Mouse (Mus musculus): ENCODE data around the gene Gtsf1l.
"Not testable (repeated sequence)": the region's sequence is repeated elsewhere in the genome, so short reads cannot be mapped to it uniquely, and the experiment has no call there.

Gtsf1l gene

DNA sequence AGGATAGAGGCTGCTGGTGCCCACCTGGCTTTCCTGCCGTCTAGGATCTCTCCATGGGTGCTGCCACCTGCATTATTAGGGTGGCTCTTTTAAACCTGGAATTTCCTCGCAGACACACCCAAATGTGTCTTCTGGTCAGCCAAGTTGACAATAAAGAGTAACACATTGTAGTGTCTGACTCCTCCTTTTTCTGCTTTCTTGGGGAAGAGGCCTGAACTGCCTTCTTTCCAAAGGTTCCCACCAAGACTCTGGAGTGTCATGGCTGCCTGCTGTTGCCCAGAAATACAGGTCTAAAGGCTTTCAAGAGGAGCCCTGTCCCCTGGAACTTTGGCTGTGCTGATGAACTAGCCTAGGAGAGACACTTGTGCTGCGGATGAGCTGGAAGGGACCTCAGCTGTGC, 3.1 kb downstream of the Gtsf1l start:
- DNase-seq = no peak

DNA sequence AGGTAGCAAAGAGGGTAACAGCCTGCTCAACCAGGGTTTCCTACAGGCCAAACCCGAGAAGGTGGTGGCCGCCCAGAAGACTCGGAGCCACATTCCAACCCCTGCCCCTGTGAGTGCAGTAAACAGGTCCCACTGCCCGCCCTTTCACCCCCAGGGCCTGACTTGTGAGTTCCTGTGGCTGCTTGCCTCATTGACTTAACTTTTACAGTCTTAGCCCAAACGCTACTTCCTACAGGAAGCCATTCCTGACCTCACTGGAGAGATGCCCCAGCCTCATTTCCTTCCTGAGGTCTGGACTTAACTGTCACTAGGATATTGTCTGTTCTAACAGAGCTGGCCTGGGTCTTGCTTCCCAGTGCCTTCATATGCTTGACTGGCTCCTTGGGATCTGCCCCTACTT, 5.1 kb downstream of the Gtsf1l start:
- DNase-seq = no peak

DNA sequence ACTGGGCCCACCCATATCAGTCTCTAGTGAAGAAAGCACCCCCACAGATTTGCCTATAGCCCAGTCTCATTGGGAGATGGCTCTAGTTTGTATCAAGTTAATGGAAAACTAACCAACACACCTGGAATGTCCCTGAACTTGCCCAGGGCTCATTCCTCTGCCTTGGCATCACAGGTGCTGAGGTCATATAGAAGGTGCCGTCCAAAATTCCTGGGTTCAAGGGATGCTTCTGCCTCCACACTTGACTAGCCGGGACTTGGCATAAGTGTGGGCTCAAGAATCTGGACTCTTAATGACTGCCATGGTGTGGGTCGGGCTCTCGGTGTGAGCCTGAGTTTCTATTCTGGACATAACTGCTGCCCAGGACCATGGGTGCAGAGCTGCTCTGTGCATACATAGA, 8.6 kb downstream of the Gtsf1l start:
- no peak for DNase-seq

DNA sequence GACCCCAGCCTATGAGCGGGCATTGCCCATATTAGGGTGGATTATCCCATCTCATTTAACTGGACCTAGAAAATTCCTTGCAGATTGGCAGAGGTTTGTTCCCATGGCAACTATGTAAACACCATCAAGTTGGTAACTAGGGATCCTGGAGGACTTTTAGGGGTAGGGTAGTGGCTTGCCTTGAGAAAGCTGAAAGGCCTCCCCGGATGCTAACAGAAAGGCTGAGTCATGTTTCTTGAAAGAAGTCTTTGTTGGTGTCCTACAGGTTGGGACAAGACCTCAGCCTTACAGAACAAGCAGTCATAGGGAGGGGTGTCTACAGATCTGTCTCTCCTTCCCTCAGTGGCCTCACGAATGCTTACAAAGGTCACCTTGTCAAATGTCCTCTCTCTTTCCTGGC, 12.4 kb downstream of the Gtsf1l start:
- no peak for DNase-seq

DNA sequence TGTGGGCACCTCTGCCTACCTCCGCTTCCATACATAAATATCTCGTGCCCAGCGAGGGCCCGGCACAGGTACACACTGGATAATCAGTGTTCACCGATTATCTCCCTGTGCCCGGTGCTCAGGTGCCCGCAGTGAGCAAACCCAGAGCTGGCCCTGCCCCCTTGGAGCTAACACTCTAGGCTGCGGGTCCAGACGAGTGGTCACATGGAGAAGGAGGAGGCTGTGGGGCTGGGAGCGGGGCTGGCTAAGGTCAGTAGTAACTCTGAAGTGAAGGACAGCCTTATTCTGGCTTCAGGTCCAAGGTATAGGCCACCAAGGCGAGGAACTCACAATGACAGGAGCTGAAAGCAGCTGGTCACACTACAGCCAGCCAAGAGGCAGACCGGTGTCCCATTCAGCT, 12.8 kb downstream of the Gtsf1l start:
- no peak for DNase-seq

DNA sequence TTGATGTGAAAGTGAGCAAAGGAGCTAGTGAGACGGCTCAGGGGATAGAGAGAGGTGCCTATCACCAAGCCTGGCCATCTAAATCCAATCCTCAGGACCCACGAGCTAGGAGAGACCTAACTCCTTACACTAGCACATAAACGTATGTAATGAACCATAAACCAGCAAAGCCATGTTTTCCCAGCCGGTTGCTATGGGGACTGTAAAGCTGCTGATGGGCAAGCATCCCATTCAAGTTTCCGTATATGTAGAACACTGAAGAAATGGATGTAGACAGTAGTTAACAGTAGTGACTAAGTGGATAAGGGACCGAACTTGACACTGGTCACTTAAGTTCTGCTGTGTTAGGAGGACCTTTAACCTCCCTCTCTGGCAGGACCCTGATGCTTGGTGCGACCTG, 13.6 kb downstream of the Gtsf1l start:
- no peak for DNase-seq

DNA sequence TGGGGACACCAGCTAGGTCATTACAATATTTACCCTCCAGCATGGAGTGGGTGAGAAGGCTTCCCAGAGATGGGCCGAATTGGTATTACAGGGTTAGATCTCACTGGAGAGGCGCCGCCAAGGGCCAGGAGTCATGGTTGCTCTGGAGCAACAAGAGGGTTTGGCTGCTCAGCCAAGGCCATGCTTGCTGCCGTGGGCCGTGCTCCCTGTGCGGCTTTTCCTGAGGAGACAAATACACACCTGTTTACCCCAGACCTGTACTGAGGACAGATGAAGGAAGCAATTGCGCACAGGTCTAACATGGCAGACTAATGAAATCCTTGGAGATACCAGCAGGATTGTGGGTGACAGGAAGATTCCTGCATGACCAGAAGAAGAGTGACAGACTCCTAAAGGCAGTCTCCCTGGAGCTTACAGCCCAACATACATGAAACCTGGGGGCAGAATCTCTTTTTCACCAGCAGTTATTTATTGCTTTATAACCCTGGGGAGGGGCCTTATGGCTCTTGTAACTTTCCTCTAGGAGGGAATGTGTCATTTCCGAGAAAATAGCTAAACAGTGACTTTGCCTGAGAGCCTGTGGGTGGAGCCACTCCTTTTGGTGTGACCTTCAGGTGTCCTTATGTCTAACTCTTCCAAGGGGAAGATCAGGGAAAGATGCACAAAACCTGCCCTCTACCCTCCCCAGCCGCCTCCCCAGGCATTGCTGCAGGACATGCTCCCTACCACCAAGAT, 14.5 kb downstream of the Gtsf1l start:
- no peak for DNase-seq

DNA sequence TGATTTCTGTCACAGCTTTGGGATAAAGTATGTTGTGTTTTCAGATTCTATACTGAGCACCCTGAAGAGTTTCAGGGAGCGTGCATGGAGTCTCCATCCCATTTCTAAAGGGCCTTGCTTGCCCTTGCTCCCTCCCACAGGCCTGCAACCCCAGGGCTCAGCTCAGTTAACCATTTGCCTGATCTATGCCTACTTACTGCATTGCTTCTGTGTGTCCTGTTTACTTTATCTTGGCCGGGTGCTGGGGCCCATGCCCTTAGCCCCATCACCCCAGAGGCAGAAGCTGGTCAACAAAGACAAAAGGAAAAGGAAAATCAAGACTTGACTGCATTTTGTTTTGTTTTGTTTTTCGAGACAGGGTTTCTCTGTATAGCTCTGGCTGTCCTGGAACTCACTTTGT, 16.1 kb downstream of the Gtsf1l start:
- no peak for DNase-seq

DNA sequence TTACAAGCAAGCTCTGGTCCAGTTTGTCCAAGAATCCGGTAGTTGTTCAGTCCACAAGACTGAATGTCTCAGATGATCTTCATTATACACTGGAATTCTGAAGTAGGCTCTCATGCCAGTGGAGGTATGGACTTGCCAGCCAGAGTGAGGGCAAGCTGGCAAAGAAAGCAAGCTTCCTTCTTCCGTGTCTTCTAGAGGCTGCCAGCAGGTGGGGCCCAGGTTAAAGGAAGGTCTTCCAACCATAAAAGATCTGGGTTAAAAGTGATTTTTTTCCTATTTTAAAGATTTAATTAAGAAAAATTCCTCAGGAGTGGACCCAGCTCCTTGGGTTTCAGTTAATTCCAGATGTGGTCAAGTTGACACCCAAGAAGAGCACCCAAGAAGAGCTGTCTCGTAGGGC, 17.4 kb downstream of the Gtsf1l start:
- DNase-seq = no peak

DNA sequence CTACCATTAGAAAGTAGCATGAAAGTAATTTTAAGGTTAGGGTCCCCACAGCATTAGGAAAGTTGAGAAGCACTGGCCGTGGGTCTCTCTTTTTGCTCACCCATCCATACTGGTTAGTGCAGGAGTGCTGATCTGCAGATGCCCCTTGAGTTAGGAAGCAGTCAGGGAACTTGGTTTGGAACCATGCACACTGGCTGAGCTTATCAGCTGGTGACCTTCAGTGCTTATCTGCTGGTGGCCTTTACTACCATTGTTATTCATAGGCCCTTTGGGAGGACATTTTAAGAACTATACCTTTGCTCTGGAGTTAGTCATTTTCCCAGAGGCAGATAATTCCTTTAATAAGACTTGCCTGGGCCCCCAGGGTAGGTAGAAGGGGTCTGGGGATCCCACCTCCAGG, 20.4 kb downstream of the Gtsf1l start:
- DNase-seq = no peak

DNA sequence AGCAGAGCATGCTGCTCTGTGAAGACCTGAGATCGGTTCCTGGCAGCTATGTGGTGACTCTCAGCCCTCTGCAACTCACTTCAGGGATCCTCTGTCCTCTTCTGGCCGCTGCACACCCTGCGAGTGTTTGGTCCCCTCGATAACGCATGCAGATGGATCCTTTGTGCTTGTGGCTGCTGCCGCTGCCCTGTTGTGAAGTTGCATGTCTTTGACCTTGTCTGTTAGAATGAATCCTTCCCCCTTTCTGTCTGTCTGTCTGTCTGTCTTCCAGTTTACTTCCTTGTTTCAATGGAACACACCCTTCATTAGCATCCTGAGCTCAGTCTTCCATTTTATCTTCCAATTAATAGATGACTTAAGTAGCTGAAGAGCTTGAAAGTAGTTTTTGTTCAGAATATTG, 21.3 kb downstream of the Gtsf1l start:
- no peak for DNase-seq

DNA sequence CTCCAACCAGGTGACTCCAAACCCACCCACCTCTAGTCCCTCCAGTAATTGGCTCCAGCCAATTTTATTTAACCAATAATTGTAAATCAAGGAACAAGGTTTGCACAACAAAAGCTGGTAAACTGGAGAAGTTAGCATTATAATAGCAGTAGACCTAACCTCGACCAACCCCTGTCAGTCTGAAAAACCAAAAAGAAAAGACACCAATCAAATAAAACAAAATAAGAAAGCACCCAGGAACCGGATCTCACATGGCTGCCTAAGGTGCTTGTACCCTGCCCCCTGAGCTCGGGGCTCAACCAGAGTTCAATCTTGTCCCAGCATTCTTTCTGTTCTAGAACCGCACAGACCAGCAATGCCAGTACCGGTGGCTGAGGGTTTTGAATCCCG, 25.5 kb downstream of the Gtsf1l start:
- DNase-seq = no peak

DNA sequence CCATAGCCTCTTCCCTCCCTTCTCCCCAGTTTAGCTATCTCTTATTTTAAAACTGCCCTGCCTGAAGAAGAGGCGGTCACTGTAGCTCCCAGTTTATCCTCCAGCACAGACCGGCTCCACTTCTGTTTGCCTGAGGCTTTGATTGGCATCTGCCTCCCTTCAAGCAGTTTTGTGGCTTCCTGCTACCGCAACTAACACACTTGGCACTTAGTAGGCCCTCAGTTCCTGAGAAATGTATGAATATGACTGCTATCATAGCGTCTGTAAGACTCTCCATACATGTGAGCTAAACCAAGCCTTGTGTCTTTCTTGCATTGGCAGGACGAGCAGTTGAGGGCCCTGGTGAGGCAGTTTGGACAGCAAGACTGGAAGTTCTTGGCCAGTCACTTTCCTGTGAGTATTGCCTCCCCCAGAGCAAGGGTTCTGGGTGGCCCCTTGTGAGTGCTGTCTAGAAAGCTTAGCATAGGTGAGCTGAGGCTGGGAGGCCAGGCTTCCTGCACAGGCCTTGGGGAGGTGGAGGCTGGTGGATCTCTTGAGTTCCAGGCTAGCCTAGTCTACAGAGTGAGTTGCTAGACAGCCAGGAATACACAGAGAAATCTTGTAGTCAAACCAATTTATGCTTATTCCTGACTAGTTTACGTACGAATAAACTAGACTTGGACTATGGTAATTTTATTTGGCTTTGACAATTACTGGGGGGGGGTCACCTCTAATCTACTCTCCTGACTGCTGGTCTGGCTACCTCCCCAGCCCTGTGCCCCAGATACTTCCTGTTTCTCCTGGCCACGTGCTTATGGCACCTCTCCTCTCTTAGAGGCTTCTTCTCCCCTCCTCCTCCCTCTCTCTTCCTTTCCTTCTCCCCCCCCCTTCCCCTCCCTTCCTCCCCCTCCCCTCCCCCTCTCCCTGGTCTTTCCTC, 26.2 kb downstream of the Gtsf1l start:
- DNase-seq = no peak

DNA sequence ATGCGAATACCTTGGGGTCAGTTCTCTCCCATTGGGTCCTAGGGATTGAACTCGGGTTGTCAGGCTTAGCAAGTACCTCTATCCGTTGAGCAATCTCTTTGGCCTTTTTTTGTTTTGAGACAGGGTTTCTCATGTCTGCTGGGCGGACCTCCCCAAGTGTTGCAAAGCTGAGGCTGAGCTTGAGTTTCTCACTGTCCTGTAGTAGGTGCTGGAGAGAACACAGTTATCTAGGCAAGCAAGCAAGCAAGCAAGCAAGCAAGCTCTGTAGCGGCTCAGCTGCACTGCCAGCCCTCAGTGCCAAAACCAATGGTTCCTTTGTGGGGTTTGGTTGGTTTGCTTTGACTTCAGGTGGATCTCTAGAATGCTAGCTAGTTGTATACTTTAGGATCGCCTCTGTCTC, 27.0 kb downstream of the Gtsf1l start:
- no peak for DNase-seq

DNA sequence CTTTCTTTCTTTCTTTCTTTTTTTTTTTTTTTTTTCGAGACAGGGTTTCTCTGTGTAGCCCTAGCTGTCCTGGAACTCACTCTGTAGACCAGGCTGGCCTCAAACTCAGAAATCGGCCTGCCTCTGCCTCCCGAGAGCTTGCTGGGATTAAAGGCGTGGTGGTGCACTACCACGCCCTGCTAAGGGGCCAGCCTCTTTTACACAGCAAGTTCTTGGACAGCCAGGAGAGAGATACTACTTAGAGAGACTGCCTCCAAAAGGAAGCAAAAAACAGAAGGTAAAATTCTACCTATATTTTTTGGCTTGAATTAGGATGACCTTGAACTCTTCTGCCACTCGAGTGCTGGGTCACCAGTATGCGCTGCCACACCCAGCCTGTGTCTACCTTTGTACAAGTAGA, 28.7 kb downstream of the Gtsf1l start:
- DNase-seq = not testable (repeated sequence)

DNA sequence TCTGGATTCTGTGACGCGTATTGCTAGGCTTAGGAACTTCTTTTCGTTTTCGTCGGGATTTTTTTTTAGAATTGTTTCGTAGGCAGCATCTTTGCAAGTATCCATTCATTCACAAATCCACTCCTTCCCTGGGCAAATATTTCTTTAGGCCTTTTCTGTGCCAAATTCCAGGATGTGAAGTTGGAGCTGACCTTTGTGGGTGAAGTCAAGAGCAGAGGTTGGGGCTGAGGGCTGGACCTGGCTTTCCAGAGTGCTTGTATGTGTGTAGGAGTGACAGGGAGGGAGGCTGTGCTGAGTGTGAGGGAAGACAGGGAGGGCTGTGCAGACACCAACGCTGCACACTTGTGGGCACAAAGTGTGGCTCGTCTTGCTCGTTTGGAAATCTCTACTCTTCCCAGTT, 31.1 kb downstream of the Gtsf1l start:
- no peak for DNase-seq

DNA sequence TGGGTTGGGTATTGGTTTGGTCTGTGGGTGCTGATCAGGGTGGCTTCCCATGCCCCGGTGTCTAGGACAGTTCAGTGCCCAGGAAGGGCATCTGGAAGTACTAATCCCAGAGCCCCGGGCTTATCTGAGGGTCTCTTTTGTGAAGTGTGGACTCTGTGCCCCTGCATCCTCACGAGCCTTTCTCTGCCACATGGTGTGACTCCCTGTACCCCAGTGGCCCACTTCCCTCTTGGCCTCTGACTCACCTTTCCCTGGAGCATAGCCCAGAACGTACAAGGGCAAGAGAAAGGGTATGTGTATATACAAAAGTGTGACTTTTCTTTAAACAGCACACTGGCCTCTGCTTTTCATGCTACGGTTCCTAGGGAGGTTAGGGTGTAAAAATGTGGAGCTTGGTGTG, 31.9 kb downstream of the Gtsf1l start:
- peak; percentile 5 for DNase-seq

DNA sequence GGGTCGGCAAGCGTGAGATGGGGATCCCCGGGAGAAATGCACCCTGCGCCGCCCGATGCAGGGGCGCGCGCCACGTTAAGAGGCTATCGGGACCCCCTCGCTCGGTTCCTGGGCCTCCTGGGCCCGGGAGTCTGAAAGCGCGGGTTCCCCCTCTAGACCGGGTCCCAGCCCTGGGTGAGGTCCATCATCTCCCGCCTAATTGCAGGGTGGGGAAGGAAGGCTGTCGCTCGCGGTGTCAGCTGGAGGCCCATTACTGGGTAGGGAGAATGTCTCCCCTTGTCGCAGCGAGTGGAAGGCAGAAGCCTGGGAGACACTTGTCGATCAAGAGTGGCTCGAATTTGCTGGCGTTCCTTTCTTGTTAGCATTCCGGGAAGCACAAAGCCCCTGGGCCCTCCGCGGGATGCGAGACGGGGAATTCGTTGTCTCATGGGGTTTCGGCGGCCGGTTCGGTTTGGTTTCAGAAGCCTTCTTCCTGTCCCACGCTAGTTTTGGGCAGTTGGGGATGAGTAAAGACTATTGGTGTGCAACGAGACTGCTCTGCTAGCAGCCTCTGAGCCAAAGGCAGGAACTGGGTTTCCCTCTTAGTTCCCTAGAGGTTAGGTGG, 32.7 kb downstream of the Gtsf1l start:
- peak; percentile 53 for DNase-seq

DNA sequence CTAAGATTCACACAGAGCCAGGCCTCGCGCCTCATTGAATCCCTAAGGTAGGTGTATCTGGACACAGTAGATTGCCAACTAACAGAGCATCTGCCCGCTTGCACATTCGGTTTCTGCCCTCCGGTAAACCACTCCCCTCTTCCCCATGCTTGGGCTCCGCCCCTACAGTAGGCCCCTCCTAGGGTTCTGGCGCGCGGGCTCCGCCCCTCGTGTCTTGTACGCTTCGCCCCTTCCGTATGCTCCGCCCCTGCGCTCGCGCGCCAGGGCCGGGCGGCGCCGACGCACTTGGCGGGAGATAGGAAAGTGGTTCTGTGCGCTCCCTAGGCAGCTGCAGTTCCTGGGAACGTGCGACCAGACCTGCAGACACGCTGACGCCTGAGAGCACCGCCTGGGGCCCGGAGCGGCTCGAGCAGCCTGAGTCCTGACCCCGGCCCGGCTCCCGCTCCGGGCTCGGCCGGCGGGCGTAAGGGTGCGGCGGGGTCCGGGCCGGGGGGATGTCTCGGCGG, 33.3 kb downstream of the Gtsf1l start, which contains the start of gene Mybl2:
Gene Mybl2, plus strand, starts transcription at position 353 of the 506 bp plus-strand sequence.
- peak; percentile 97 for DNase-seq

DNA sequence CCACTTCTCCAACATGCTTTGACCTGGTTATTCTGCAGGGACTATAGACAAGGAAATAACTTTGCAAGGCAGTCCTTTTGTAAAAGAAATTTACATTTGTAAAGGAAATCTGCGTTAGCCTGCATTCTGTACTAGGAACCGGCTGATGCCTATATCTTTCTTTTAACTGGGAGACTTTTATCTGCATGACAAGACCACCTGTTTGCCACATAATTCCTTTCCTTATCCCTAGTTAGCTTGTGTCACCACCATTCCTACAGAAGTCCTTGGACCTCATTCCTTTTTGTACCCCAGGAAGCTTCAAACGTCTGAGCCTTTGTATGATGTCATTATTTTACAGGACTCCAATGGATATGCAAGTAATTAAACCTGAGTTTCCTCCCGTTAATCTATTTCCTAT, 34.8 kb downstream of the Gtsf1l start:
- DNase-seq = no peak

DNA sequence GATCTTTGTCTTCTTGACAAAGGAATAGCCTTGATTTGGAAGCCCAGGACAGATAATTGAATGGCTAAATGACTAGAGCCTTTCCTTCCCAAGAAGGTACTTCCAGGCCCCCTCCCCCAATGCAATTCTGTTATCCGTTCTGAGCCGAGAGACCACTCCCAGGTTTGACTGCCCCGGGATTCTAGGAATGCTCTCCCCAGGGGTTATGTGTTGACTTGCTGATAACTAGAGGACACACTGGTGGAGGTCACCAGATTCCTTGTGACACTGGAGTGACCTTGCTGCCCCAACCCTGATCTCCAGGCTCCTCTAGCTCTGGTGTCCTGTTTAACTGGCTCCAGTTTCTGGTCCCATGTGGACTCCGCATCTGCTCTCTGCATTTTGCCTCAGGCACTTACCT, 35.6 kb downstream of the Gtsf1l start:
- no peak for DNase-seq

DNA sequence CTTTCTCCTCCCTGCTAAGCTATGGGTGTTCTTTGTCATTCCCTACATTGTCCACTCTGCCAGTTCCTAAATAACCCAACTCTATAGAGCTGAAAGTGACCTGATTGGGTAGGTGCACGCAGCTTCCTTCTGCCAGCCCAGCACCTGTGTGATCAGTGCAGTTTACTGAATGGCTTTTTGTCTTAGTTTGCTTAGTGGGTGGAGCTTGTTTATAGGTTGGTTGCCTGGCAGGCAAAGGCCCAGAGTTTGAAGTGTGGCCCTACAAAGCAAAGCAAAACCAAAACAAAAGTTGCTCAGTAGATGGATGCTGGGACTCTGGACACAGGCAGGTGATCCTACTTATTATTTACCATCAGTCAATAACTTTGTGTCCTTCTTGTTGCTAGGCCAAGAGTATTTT, 36.0 kb downstream of the Gtsf1l start:
- no peak for DNase-seq

DNA sequence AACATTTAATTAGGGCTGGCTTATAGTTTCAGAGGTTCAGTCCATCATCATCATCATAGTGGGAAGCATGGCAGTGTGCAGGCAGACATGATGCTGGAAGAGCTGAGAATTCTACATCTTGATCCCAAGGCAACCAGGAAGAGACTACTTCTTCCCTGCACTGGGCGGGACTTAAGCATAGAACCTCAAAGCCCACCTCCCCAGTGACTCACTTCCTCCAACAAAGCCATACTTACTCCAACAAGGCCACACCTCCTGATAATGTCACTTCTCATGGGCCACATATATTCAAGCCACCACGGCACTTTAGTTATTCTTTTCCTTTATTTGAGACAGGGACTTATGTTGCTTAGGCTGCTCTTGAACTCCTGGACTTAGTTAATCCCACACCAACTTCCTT, 38.5 kb downstream of the Gtsf1l start:
- no peak for DNase-seq

DNA sequence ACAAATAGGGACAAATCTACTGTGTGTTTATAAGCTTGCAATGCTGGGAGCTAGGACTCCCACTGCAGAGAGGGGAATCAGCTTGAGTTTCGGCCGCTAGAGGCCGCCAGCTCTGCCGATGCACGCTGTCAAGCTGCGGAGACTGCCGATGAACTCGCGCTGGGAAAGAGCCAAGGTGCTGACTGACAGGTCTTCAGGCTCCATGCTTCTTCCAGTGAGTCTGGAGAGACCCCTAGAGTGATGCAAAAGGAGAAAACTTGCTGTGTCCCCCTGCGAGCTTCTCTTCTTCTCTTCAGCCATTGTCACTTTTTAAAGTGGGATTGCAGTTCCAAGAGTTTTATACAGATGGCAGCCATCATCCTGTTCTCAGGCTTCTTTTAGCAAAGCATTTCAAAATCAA, 39.5 kb downstream of the Gtsf1l start:
- peak; percentile 83 for DNase-seq

Data from retina, postnatal 1 day (tissue).